In the genomic region with DNA sequence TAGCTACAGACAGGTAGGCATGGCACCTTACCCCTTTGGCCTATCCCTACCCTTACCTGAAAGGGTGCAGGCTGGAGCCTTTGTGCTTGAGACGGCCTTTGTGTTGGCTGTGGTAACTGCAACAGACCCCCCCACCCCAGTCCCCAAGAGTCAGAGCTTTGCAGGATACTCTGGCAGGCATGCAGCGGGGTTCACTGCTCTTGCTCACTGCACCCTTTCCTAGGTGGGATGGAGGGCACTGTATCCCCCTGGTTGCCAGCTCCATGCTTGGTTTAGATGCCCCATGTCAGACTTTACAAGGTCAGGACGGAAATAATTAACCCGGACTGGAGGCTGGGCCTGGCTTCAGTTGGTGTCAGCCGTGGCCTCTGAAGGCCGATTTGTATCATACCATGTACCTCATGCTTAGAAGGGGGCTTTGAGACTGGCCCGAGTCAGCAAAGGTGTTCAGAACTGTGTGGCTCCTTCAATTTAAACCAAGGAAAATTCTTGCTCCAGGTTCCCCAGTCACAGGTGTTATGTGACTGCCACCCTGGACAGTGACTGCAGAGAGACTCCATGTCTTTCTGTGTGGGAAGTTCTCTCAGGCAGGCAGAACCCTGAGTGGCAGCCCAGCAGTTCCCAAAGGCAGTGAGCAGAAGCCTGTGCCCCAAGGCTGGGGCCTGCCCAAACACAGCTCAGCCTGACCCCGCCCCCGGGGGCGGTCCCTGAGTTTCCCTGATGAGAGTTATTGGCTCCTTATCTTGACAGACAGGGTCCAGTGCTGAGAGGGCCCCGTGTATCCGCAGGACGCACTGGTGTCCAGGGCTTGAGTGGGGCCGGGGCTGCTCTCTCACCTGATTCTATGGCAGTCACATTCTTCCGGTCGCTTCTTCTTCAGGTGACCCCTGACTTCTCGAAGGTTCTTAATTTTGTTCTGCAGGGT, we compare ENCODE assay signal across 8 mouse cellular contexts.
A peak's percentile ranks its signal among the peaks of the same experiment; 100 is the strongest.
DNase-seq lines count a peak whose midpoint lies in the region; ATAC-seq and TF ChIP-seq lines count a peak whose summit lies in the region.
"Had no signal": no experiment of that assay in that cellular context is flagged by ENCODE, and none has a peak within 500 bp of the region (broad histone marks: within the 10 kb centered on the region; RNA-seq: fewer than 3 reads in every experiment).

No protein-coding gene starts in this region.

- H3K27me3 ChIP-seq in E14TG2a.4 (ENCODE audit: insufficient read depth, low read length), result no peaks in the 10 kb centered on the region
- no peaks in the 10 kb centered on the region for H3K27me3 ChIP-seq in embryonic facial prominence, embryonic 15.5 days
- H3K27me3 ChIP-seq in liver, postnatal 0 days (ENCODE audit: insufficient read depth, low read length), result no peaks in the 10 kb centered on the region

- no peak for TF ChIP-seq CTCF in E14TG2a.4 (conservative IDR thresholded peaks at IDR 0.05; ENCODE audit: low read length)
- TF ChIP-seq CTCF in liver, postnatal 0 days (IDR thresholded peaks at IDR 0.05; ENCODE audit: low read depth), result no peak

- H3K9me3 ChIP-seq in E14TG2a.4 (ENCODE audit: low read length), result no peaks in the 10 kb centered on the region
- no peaks in the 10 kb centered on the region for H3K9me3 ChIP-seq in embryonic facial prominence, embryonic 15.5 days (replicated peaks)
- no peaks in the 10 kb centered on the region for H3K9me3 ChIP-seq in liver, postnatal 0 days (ENCODE audit: low read length)

- H3K9ac ChIP-seq in embryonic facial prominence, embryonic 15.5 days, result no peak overlapping the region
- H3K9ac ChIP-seq in liver, postnatal 0 days (replicated peaks), result no peak overlapping the region; the same call in 1 of the 2 replicates

- WGBS in embryonic facial prominence, embryonic 15.5 days, result 60% methylated on average over 17 of the region's 17 CpGs
- WGBS in liver, postnatal 0 days (ENCODE audit: insufficient replicate concordance), result 36% methylated on average over 17 of the region's 17 CpGs

- H3K36me3 ChIP-seq in E14TG2a.4 (ENCODE audit: insufficient read depth, low read length), result peaks cover 95% of the 10 kb centered on the region
- H3K36me3 ChIP-seq in embryonic facial prominence, embryonic 15.5 days, result peaks cover 33% of the 10 kb centered on the region
- no peaks in the 10 kb centered on the region for H3K36me3 ChIP-seq in liver, postnatal 0 days (replicated peaks; ENCODE audit: insufficient read depth, low read length)

- 0 out of 2 replicates have a peak, but pooled peaks have one; percentile 44 for ATAC-seq in embryonic facial prominence, embryonic 15.5 days (ENCODE audit: insufficient number of reproducible peaks, low FRiP score, low TSS enrichment, low read depth)
- peak; percentile 57 to 60; a peak in 3 of 4 replicates for ATAC-seq in hematopoietic stem cell, adult 5-6 weeks (replicated peaks in 1 of 2; ENCODE audit: insufficient read depth in 1 of 2, low FRiP score in 2 of 2, low TSS enrichment in 1 of 2, low read depth in 1 of 2, poor library complexity in 2 of 2, severe bottlenecking in 2 of 2)
- ATAC-seq in liver, postnatal 0 days, result peak; percentile 75

- DNase-seq in NIH3T3 (ENCODE audit: low read depth), result peak; percentile 44
- peak; percentile 86 for DNase-seq in liver, postnatal 0 days
- DNase-seq in right cerebral cortex, adult 18-20 months, result no peak
- no peak for DNase-seq in right cerebral cortex, postnatal 25 days

- H3K4me1 ChIP-seq in E14TG2a.4 (replicated peaks; ENCODE audit: low read depth, low read length), result peaks cover 89% of the 10 kb centered on the region
- H3K4me1 ChIP-seq in embryonic facial prominence, embryonic 15.5 days, result peaks cover 28% of the 10 kb centered on the region
- peaks cover 11% of the 10 kb centered on the region; the same call in 1 of the 2 replicates for H3K4me1 ChIP-seq in liver, postnatal 0 days (ENCODE audit: insufficient read depth)

- H3K4me2 ChIP-seq in embryonic facial prominence, embryonic 15.5 days (replicated peaks), result no peak overlapping the region
- peak overlapping the region; percentile 58 for H3K4me2 ChIP-seq in liver, postnatal 0 days (ENCODE audit: low read depth, low read length)

- peak overlapping the region; percentile 55; the same call in 1 of the 2 replicates for H3K27ac ChIP-seq in embryonic facial prominence, embryonic 15.5 days (replicated peaks)
- 0 out of 2 replicates have a peak overlapping the region, but pooled peaks have one; percentile 55 for H3K27ac ChIP-seq in liver, postnatal 0 days (ENCODE audit: low read depth)
- H3K27ac ChIP-seq: macrophage had no signal

- TF ChIP-seq EP300 in liver, postnatal 0 days (IDR thresholded peaks at IDR 0.05; ENCODE audit: low read depth), result no peak

- H3K4me3 ChIP-seq in E14TG2a.4 (replicated peaks; ENCODE audit: low read length), result peak overlapping the region; percentile 57
- H3K4me3 ChIP-seq in embryonic facial prominence, embryonic 15.5 days (replicated peaks), result no peak overlapping the region
- 0 out of 2 replicates have a peak overlapping the region, but pooled peaks have one; percentile 10 for H3K4me3 ChIP-seq in liver, postnatal 0 days (ENCODE audit: low read depth, low read length)

Comparison
In these comparisons a context has a peak if more than half of its experiments do, and no peak if none do; other contexts are left out.
1. DNase-seq: peak in NIH3T3 (single experiment) and liver, postnatal 0 days (single experiment); none in right cerebral cortex, adult 18-20 months (single experiment) and right cerebral cortex, postnatal 25 days (single experiment).
2. Peak in every context shown above with its lines, with median percentiles within 50 percentile points of each other: ATAC-seq.